Mouse (Mus musculus): ENCODE measurements around the gene Fcho2. TPM values are rescaled to one million over a fixed set of nuclear protein-coding genes. Genes with fewer than 3 reads are reported as not detected.

Fcho2 gene
- total and polyA plus RNA-seq, 3 experiments, result 2.2 to 5.8 TPM; not detected in 1

DNA sequence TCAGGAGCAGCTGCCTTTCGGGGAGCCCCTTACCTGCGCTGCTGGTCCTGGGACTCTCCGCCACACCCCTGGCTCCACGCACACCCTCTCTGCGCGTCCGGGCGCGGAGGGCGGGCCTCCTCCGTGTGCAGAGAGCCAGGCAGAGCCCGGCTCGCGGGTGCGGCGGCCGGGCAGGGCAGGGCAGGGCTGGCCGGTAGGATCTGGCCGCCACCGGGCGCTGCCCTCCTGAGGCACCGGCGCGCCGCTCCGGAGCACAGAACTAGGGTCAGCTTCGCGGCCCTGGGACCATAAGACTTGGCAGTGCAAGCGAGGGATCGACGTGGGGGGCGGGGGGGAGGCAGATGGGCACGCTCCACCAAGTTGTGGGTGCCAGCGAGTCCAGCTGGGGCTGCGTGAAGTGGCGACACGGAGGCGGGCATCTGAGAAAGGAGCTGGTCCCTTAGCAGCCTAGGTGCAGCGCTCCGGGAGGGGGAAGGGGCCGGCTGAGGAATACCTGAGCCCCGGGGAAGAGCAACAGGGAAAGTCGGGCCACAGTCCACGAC lies 120.4 kb downstream of the Fcho2 start, which contains the start of gene Tmem171:
Tmem171 (minus strand) TSS at position 62 of the 542 bp plus-strand sequence.
- H3K4me1 ChIP-seq (ENCODE audit: control insufficient read depth in 1 of 2, insufficient read depth in 2 of 2, low read length in 2 of 2), result peaks cover 0 to 7% of the 10 kb centered on the region in 2 experiments; a peak in 2 of 4 replicates
- no peak for DNase-seq (ENCODE audit: low read depth, low spot score)
- no peaks in the 10 kb centered on the region; a peak in 1 of 4 replicates for H3K36me3 ChIP-seq (ENCODE audit: control insufficient read depth in 1 of 2, insufficient read depth in 2 of 2, low read length in 2 of 2)
- TF ChIP-seq RAD21 (IDR thresholded peaks at IDR 0.05; ENCODE audit: low read depth, low read length) (no peak), POLR2AphosphoS5 (IDR thresholded peaks at IDR 0.05; ENCODE audit: borderline replicate concordance, low read depth, low read length) (no peak), NELFE (IDR thresholded peaks at IDR 0.05; ENCODE audit: low read depth, low read length) (no peak), SIN3A (IDR thresholded peaks at IDR 0.05; ENCODE audit: low read length) (no peak), EP300 (IDR thresholded peaks at IDR 0.05; ENCODE audit: low read depth in 1 of 2, low read length in 2 of 2) (no peak), RCOR1 (IDR thresholded peaks at IDR 0.05; ENCODE audit: low read depth, low read length) (no peak), ELF1 (IDR thresholded peaks at IDR 0.05; ENCODE audit: low read depth, low read length) (no peak)
- H3K9ac ChIP-seq (ENCODE audit: control insufficient read depth, low read depth, low read length, poor library complexity, severe bottlenecking), result no peak within 1 kb of the TSS
- H3K27me3 ChIP-seq (ENCODE audit: control insufficient read depth in 1 of 2, insufficient read depth in 2 of 2, low read length in 2 of 2), result no peaks in the 10 kb centered on the region
- H3K27ac ChIP-seq (ENCODE audit: control insufficient read depth, low read depth, low read length), result no peak within 1 kb of the TSS
- H3K9me3 ChIP-seq (replicated peaks; ENCODE audit: insufficient read depth, low read length), result no peaks in the 10 kb centered on the region
- no peak within 1 kb of the TSS for H3K4me3 ChIP-seq (ENCODE audit: control insufficient read depth in 1 of 2, insufficient read depth in 1 of 2, low read depth in 2 of 2, low read length in 2 of 2)
- H3K79me2 ChIP-seq (ENCODE audit: control insufficient read depth, insufficient read depth, low read length, poor library complexity), result no peaks in the 10 kb centered on the region

DNA sequence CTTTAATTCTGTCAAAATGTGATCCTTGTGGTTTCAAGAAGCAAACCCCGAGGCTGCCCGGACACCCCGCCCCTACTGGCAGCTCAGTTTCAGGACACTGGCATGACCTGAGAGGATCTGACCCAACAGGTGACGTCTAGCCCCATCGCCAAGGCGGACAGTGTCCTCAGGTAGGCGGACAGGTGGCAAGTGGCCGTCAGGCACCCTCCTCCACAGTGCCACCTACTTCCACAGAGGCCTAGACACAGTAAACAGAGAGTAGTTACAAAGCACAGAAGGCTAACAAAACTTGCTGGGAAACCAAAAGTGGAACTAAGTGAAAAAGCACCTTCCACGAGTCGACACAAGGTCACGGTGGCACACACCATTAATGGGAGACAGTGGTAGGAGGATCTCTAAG lies 121.9 kb downstream of the Fcho2 start:
- peaks cover 0 to 7% of the 10 kb centered on the region in 2 experiments; a peak in 2 of 4 replicates for H3K4me1 ChIP-seq (ENCODE audit: control insufficient read depth in 1 of 2, insufficient read depth in 2 of 2, low read length in 2 of 2)
- TF ChIP-seq TCF12 (IDR thresholded peaks at IDR 0.05; ENCODE audit: low read depth, low read length) (no peak), NELFE (IDR thresholded peaks at IDR 0.05; ENCODE audit: low read depth, low read length) (no peak), CTCF (IDR thresholded peaks at IDR 0.05 in 2 of 3, conservative IDR thresholded peaks at IDR 0.05 in 1 of 3; ENCODE audit: control insufficient read depth in 1 of 3, insufficient read depth in 1 of 3, low read depth in 2 of 3, low read length in 3 of 3, poor library complexity in 1 of 3, severe bottlenecking in 1 of 3) (no peak), MAX (IDR thresholded peaks at IDR 0.05; ENCODE audit: low read length) (no peak)
- H3K27me3 ChIP-seq (ENCODE audit: control insufficient read depth in 1 of 2, insufficient read depth in 2 of 2, low read length in 2 of 2), result no peaks in the 10 kb centered on the region
- H3K9me3 ChIP-seq (replicated peaks; ENCODE audit: insufficient read depth, low read length), result no peaks in the 10 kb centered on the region
- no peaks in the 10 kb centered on the region; a peak in 1 of 4 replicates for H3K36me3 ChIP-seq (ENCODE audit: control insufficient read depth in 1 of 2, insufficient read depth in 2 of 2, low read length in 2 of 2)
- H3K9ac ChIP-seq (ENCODE audit: control insufficient read depth, low read depth, low read length, poor library complexity, severe bottlenecking), result no peak overlapping the region
- H3K79me2 ChIP-seq (ENCODE audit: control insufficient read depth, insufficient read depth, low read length, poor library complexity), result no peaks in the 10 kb centered on the region
- DNase-seq (ENCODE audit: low read depth, low spot score), result no peak
- no peak overlapping the region for H3K27ac ChIP-seq (ENCODE audit: control insufficient read depth, low read depth, low read length)
- no peak overlapping the region for H3K4me3 ChIP-seq (ENCODE audit: control insufficient read depth in 1 of 2, insufficient read depth in 1 of 2, low read depth in 2 of 2, low read length in 2 of 2)

DNA sequence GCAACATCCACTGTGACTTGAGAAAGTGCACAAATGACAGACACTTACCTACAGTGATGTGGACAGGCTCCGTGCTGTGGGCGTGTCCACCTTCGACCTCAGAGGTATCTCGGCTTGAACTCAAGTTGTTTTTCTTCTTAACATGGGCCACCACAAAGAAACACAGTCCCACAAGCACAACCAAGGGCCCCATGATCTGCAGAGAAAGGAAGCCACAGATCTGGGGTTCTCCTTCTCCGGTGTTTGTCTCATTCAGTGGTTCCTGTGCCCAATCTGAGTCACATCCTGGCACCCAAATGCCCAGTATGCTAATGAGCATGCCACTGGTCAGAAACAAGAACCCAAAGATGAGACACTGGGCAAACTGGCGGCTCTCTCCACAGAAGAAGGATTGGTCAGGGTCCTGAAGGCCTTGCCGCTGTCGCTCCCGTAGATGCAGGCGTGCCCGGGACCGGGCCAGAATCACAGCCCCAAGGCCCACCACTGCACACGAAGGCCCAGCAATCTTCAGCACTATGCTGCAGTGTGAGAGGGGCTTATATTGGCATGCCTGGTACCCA lies 123.2 kb downstream of the Fcho2 start:
- no peak overlapping the region for H3K4me3 ChIP-seq (ENCODE audit: control insufficient read depth in 1 of 2, insufficient read depth in 1 of 2, low read depth in 2 of 2, low read length in 2 of 2)
- no peak overlapping the region for H3K9ac ChIP-seq (ENCODE audit: control insufficient read depth, low read depth, low read length, poor library complexity, severe bottlenecking)
- DNase-seq (ENCODE audit: low read depth, low spot score), result no peak
- no peaks in the 10 kb centered on the region for H3K9me3 ChIP-seq (replicated peaks; ENCODE audit: insufficient read depth, low read length)
- H3K27ac ChIP-seq (ENCODE audit: control insufficient read depth, low read depth, low read length), result no peak overlapping the region
- no peaks in the 10 kb centered on the region; a peak in 1 of 4 replicates for H3K36me3 ChIP-seq (ENCODE audit: control insufficient read depth in 1 of 2, insufficient read depth in 2 of 2, low read length in 2 of 2)
- no peaks in the 10 kb centered on the region for H3K27me3 ChIP-seq (ENCODE audit: control insufficient read depth in 1 of 2, insufficient read depth in 2 of 2, low read length in 2 of 2)
- H3K4me1 ChIP-seq (ENCODE audit: control insufficient read depth in 1 of 2, insufficient read depth in 2 of 2, low read length in 2 of 2), result peaks cover 0 to 7% of the 10 kb centered on the region in 2 experiments; a peak in 2 of 4 replicates
- H3K79me2 ChIP-seq (ENCODE audit: control insufficient read depth, insufficient read depth, low read length, poor library complexity), result no peaks in the 10 kb centered on the region
- TF ChIP-seq USF2 (IDR thresholded peaks at IDR 0.05; ENCODE audit: borderline replicate concordance in 1 of 2, insufficient read depth in 1 of 2, low read depth in 1 of 2, low read length in 2 of 2), result no peak
- TF ChIP-seq ZNF384 (IDR thresholded peaks at IDR 0.05; ENCODE audit: low read depth, low read length), result no peak
- TF ChIP-seq GATA1 (IDR thresholded peaks at IDR 0.05; ENCODE audit: low read depth, low read length), result no peak
- TF ChIP-seq MAX (IDR thresholded peaks at IDR 0.05; ENCODE audit: low read length), result no peak
- TF ChIP-seq USF1 (IDR thresholded peaks at IDR 0.05; ENCODE audit: low read depth, low read length), result no peak
- no peak for TF ChIP-seq ZKSCAN1 (IDR thresholded peaks at IDR 0.05; ENCODE audit: low read depth, low read length)
- no peak for TF ChIP-seq NRF1 (IDR thresholded peaks at IDR 0.05; ENCODE audit: insufficient read depth, low read depth, low read length, poor library complexity, severe bottlenecking)
- no peak for TF ChIP-seq POLR2A (IDR thresholded peaks at IDR 0.05; ENCODE audit: control insufficient read depth in 1 of 2, insufficient read depth in 1 of 2, low read depth in 1 of 2, low read length in 2 of 2, poor library complexity in 1 of 2)
- no peak for TF ChIP-seq CHD2 (IDR thresholded peaks at IDR 0.05; ENCODE audit: low read length)
- TF ChIP-seq RCOR1 (IDR thresholded peaks at IDR 0.05; ENCODE audit: low read depth, low read length), result no peak
- TF ChIP-seq ZC3H11A (IDR thresholded peaks at IDR 0.05; ENCODE audit: low read depth, low read length), result no peak
- no peak for TF ChIP-seq TCF12 (IDR thresholded peaks at IDR 0.05; ENCODE audit: low read depth, low read length)
- no peak for TF ChIP-seq SMC3 (IDR thresholded peaks at IDR 0.05; ENCODE audit: low read depth, low read length)
- TF ChIP-seq E2F4 (IDR thresholded peaks at IDR 0.05; ENCODE audit: borderline replicate concordance, low read depth, low read length), result no peak
- TF ChIP-seq MXI1 (IDR thresholded peaks at IDR 0.05; ENCODE audit: low read depth, low read length), result no peak
- no peak for TF ChIP-seq NELFE (IDR thresholded peaks at IDR 0.05; ENCODE audit: low read depth, low read length)
- TF ChIP-seq TBP (IDR thresholded peaks at IDR 0.05; ENCODE audit: low read depth, low read length), result no peak
- no peak for TF ChIP-seq UBTF (IDR thresholded peaks at IDR 0.05; ENCODE audit: borderline replicate concordance, insufficient read depth, low read depth, low read length)
